Mouse (Mus musculus): ENCODE data around the gene Stpg2.

Stpg2 gene

DNA sequence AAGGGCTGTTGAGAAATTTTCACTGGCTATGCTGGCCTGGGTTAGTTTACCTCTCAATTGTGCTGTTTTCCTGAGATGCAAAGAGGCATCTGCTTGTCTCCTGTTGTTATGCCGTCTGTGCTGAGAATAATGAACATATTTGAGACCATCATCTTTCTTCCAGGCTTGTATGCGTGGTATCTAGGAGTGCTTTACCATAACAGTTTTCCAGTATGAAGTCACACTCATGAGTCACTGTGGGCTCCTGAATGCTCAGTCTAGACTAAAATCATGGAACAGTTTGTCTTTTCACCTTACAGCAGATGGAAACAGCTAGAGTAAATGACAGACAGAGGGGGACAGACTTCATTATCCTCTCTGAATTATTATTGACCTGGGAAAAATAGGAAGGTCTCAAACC lies 527.7 kb downstream of the Stpg2 start:
- no peak for DNase-seq (ENCODE audit: low read depth, low spot score)

DNA sequence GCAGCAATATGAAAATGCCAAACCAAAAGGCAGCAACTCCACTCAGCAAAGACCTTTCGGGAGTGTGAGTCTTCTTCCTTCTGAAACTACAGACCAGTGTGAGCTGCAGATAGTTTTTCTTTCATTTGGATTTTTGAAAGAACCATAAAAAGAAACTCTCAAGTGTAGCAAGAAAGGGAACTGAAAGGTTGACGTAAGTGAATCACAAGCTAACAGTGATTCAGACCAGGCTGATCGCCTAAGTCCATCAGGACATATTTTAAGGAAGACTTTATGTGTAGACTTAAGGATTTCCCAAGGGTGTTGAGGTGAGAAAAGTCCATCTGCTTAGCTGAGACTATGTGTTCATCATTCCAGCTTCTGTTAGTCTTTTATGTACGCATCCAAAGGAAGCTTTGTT lies 533.9 kb downstream of the Stpg2 start:
- no peak for DNase-seq (ENCODE audit: low read depth, low spot score)

Measured in retina, adult 2 months (tissue).